Mouse (Mus musculus): ENCODE data around the gene Gm26620. TPM values are rescaled to one million over a fixed set of nuclear protein-coding genes. Genes with fewer than 3 reads are reported as not detected.

The Gm26620 gene
- polyA plus RNA-seq, 1 experiment from 2014 or later = 0.62 TPM

- no peak overlapping the region for H3K4me3 ChIP-seq (ENCODE audit: low read depth, low read length)
- H3K27me3 ChIP-seq (ENCODE audit: control insufficient read depth, insufficient read depth, low read length) = no peaks in the 10 kb centered on the region
- 85% methylated on average over 5 of the region's 5 CpGs for WGBS
- ATAC-seq (ENCODE audit: low read depth) = no peak
- H3K9me3 ChIP-seq (ENCODE audit: control insufficient read depth, low read length) = no peaks in the 10 kb centered on the region
- no peak overlapping the region for H3K4me2 ChIP-seq (ENCODE audit: low read depth, low read length)
- no peaks in the 10 kb centered on the region for H3K4me1 ChIP-seq (ENCODE audit: control insufficient read depth, insufficient read depth, low read length)
- no peak overlapping the region for H3K27ac ChIP-seq (ENCODE audit: low read depth, low read length)
- H3K9ac ChIP-seq (replicated peaks; ENCODE audit: low read depth, low read length) = no peak overlapping the region
- no peaks in the 10 kb centered on the region for H3K36me3 ChIP-seq (ENCODE audit: control insufficient read depth, insufficient read depth, low read length)
Observed at GRCm38 (mm10) chr1:170915657-170916056, 30.8 kb downstream of the Gm26620 start.

GRCm38 (mm10) chr1:170919308-170919707 is 34.4 kb downstream of the Gm26620 start:
- H3K27me3 ChIP-seq (ENCODE audit: control insufficient read depth, insufficient read depth, low read length) = no peaks in the 10 kb centered on the region
- WGBS = 95% methylated on average over 8 of the region's 8 CpGs
- no peaks in the 10 kb centered on the region for H3K4me1 ChIP-seq (ENCODE audit: control insufficient read depth, insufficient read depth, low read length)
- no peak overlapping the region for H3K27ac ChIP-seq (ENCODE audit: low read depth, low read length)
- no peak for ATAC-seq (ENCODE audit: low read depth)
- no peak overlapping the region for H3K9ac ChIP-seq (replicated peaks; ENCODE audit: low read depth, low read length)
- H3K9me3 ChIP-seq (ENCODE audit: control insufficient read depth, low read length) = no peaks in the 10 kb centered on the region
- no peaks in the 10 kb centered on the region for H3K36me3 ChIP-seq (ENCODE audit: control insufficient read depth, insufficient read depth, low read length)
- no peak overlapping the region for H3K4me3 ChIP-seq (ENCODE audit: low read depth, low read length)
- no peak overlapping the region for H3K4me2 ChIP-seq (ENCODE audit: low read depth, low read length)

- 91% methylated on average over 6 of the region's 6 CpGs for WGBS
- Histone ChIP-seq H3K27me3 (ENCODE audit: control insufficient read depth, insufficient read depth, low read length) (no peaks in the 10 kb centered on the region), H3K9me3 (ENCODE audit: control insufficient read depth, low read length) (no peaks in the 10 kb centered on the region), H3K36me3 (ENCODE audit: control insufficient read depth, insufficient read depth, low read length) (no peaks in the 10 kb centered on the region), H3K9ac (replicated peaks; ENCODE audit: low read depth, low read length) (no peak overlapping the region), H3K27ac (ENCODE audit: low read depth, low read length) (no peak overlapping the region), H3K4me1 (ENCODE audit: control insufficient read depth, insufficient read depth, low read length) (no peaks in the 10 kb centered on the region), H3K4me3 (ENCODE audit: low read depth, low read length) (no peak overlapping the region), H3K4me2 (ENCODE audit: low read depth, low read length) (no peak overlapping the region)
- ATAC-seq (ENCODE audit: low read depth) = no peak
Observed at GRCm38 (mm10) chr1:170924485-170924884, 39.6 kb downstream of the Gm26620 start.

GRCm38 (mm10) chr1:170926941-170927340 is 42.1 kb downstream of the Gm26620 start:
- Histone ChIP-seq H3K9me3 (ENCODE audit: control insufficient read depth, low read length) (no peaks in the 10 kb centered on the region), H3K4me2 (ENCODE audit: low read depth, low read length) (no peak overlapping the region), H3K27ac (ENCODE audit: low read depth, low read length) (no peak overlapping the region), H3K27me3 (ENCODE audit: control insufficient read depth, insufficient read depth, low read length) (no peaks in the 10 kb centered on the region), H3K36me3 (ENCODE audit: control insufficient read depth, insufficient read depth, low read length) (no peaks in the 10 kb centered on the region), H3K4me1 (ENCODE audit: control insufficient read depth, insufficient read depth, low read length) (no peaks in the 10 kb centered on the region), H3K4me3 (ENCODE audit: low read depth, low read length) (no peak overlapping the region), H3K9ac (replicated peaks; ENCODE audit: low read depth, low read length) (no peak overlapping the region)
- no peak for ATAC-seq (ENCODE audit: low read depth)
- 72% methylated on average over 6 of the region's 6 CpGs for WGBS

- Histone ChIP-seq H3K36me3 (ENCODE audit: control insufficient read depth, insufficient read depth, low read length) (no peaks in the 10 kb centered on the region), H3K4me1 (ENCODE audit: control insufficient read depth, insufficient read depth, low read length) (no peaks in the 10 kb centered on the region), H3K9me3 (ENCODE audit: control insufficient read depth, low read length) (no peaks in the 10 kb centered on the region), H3K27me3 (ENCODE audit: control insufficient read depth, insufficient read depth, low read length) (no peaks in the 10 kb centered on the region), H3K4me2 (ENCODE audit: low read depth, low read length) (no peak within 1 kb of the TSS), H3K9ac (replicated peaks; ENCODE audit: low read depth, low read length) (no peak within 1 kb of the TSS), H3K4me3 (ENCODE audit: low read depth, low read length) (no peak within 1 kb of the TSS), H3K27ac (ENCODE audit: low read depth, low read length) (no peak within 1 kb of the TSS)
- no peak for ATAC-seq (ENCODE audit: low read depth)
- 85% methylated on average over 3 of the region's 3 CpGs for WGBS
Observed at GRCm38 (mm10) chr1:170927378-170927777, 42.5 kb downstream of the Gm26620 start, which contains the start of gene Fcrla. TSS of gene Fcrla (minus strand) at chr1:170927583.

GRCm38 (mm10) chr1:170928467-170928866 is 43.6 kb downstream of the Gm26620 start:
- no peak for ATAC-seq (ENCODE audit: low read depth)
- H3K9ac ChIP-seq (replicated peaks; ENCODE audit: low read depth, low read length) = no peak overlapping the region
- no peak overlapping the region for H3K27ac ChIP-seq (ENCODE audit: low read depth, low read length)
- WGBS = 69% methylated on average over 2 of the region's 2 CpGs
- H3K4me3 ChIP-seq (ENCODE audit: low read depth, low read length) = no peak overlapping the region
- H3K27me3 ChIP-seq (ENCODE audit: control insufficient read depth, insufficient read depth, low read length) = no peaks in the 10 kb centered on the region
- no peak overlapping the region for H3K4me2 ChIP-seq (ENCODE audit: low read depth, low read length)
- no peaks in the 10 kb centered on the region for H3K4me1 ChIP-seq (ENCODE audit: control insufficient read depth, insufficient read depth, low read length)
- no peaks in the 10 kb centered on the region for H3K36me3 ChIP-seq (ENCODE audit: control insufficient read depth, insufficient read depth, low read length)
- no peaks in the 10 kb centered on the region for H3K9me3 ChIP-seq (ENCODE audit: control insufficient read depth, low read length)

- no peak overlapping the region for H3K9ac ChIP-seq (replicated peaks; ENCODE audit: low read depth, low read length)
- no peaks in the 10 kb centered on the region for H3K27me3 ChIP-seq (ENCODE audit: control insufficient read depth, insufficient read depth, low read length)
- no peak overlapping the region for H3K27ac ChIP-seq (ENCODE audit: low read depth, low read length)
- no peak overlapping the region for H3K4me2 ChIP-seq (ENCODE audit: low read depth, low read length)
- ATAC-seq (ENCODE audit: low read depth) = no peak
- no peaks in the 10 kb centered on the region for H3K9me3 ChIP-seq (ENCODE audit: control insufficient read depth, low read length)
- no peaks in the 10 kb centered on the region for H3K4me1 ChIP-seq (ENCODE audit: control insufficient read depth, insufficient read depth, low read length)
- WGBS = 85% methylated on average over 4 of the region's 4 CpGs
- H3K4me3 ChIP-seq (ENCODE audit: low read depth, low read length) = no peak overlapping the region
- no peaks in the 10 kb centered on the region for H3K36me3 ChIP-seq (ENCODE audit: control insufficient read depth, insufficient read depth, low read length)
Observed at GRCm38 (mm10) chr1:170929245-170929644, 44.4 kb downstream of the Gm26620 start.

GRCm38 (mm10) chr1:170932043-170932442 is 47.2 kb downstream of the Gm26620 start:
- Histone ChIP-seq H3K4me2 (ENCODE audit: low read depth, low read length) (no peak overlapping the region), H3K27ac (ENCODE audit: low read depth, low read length) (no peak overlapping the region), H3K9me3 (ENCODE audit: control insufficient read depth, low read length) (no peaks in the 10 kb centered on the region; the same call in 1 of the 2 replicates), H3K4me3 (ENCODE audit: low read depth, low read length) (no peak overlapping the region), H3K4me1 (ENCODE audit: control insufficient read depth, insufficient read depth, low read length) (no peaks in the 10 kb centered on the region), H3K27me3 (ENCODE audit: control insufficient read depth, insufficient read depth, low read length) (no peaks in the 10 kb centered on the region), H3K36me3 (ENCODE audit: control insufficient read depth, insufficient read depth, low read length) (no peaks in the 10 kb centered on the region), H3K9ac (replicated peaks; ENCODE audit: low read depth, low read length) (no peak overlapping the region)
- WGBS = 86% methylated on average over 3 of the region's 3 CpGs
- no peak for ATAC-seq (ENCODE audit: low read depth)

- no peak overlapping the region for H3K27ac ChIP-seq (ENCODE audit: low read depth, low read length)
- no peak for ATAC-seq (ENCODE audit: low read depth)
- H3K27me3 ChIP-seq (ENCODE audit: control insufficient read depth, insufficient read depth, low read length) = no peaks in the 10 kb centered on the region
- no peaks in the 10 kb centered on the region; the same call in 1 of the 2 replicates for H3K9me3 ChIP-seq (ENCODE audit: control insufficient read depth, low read length)
- H3K36me3 ChIP-seq (ENCODE audit: control insufficient read depth, insufficient read depth, low read length) = no peaks in the 10 kb centered on the region
- no peak overlapping the region for H3K4me3 ChIP-seq (ENCODE audit: low read depth, low read length)
- H3K4me1 ChIP-seq (ENCODE audit: control insufficient read depth, insufficient read depth, low read length) = no peaks in the 10 kb centered on the region
- H3K4me2 ChIP-seq (ENCODE audit: low read depth, low read length) = no peak overlapping the region
- H3K9ac ChIP-seq (replicated peaks; ENCODE audit: low read depth, low read length) = no peak overlapping the region
- WGBS = 67% methylated on average over 6 of the region's 6 CpGs
Observed at GRCm38 (mm10) chr1:170933386-170933920, 48.6 kb downstream of the Gm26620 start.

All from neural tube, embryonic 14.5 days (tissue).